In genomic region chr9:41103722-41104121, GRCm38 (mm10) we compare ENCODE assay signal across 20 mouse cellular contexts.
"Had no signal": no experiment of that assay in that cellular context is flagged by ENCODE, and none has a peak within 500 bp of the region (broad histone marks: within the 10 kb centered on the region; RNA-seq: fewer than 3 reads in every experiment).

No protein-coding gene starts in this region.

- H3K36me3 ChIP-seq: kidney, embryonic 15.5 days; limb, embryonic 12.5 days; limb, embryonic 15.5 days; midbrain, embryonic 12.5 days; midbrain, embryonic 15.5 days; neural tube, embryonic 13.5 days; stomach, embryonic 15.5 days had no signal

- ATAC-seq: liver, postnatal 0 days; lung, postnatal 0 days; midbrain, embryonic 15.5 days had no signal

- H3K4me3 ChIP-seq: kidney, embryonic 15.5 days; limb, embryonic 12.5 days; limb, embryonic 15.5 days; midbrain, embryonic 12.5 days; midbrain, embryonic 15.5 days; neural tube, embryonic 13.5 days; stomach, embryonic 15.5 days had no signal

- H3K9me3 ChIP-seq: kidney, embryonic 15.5 days; limb, embryonic 12.5 days; limb, embryonic 15.5 days; midbrain, embryonic 12.5 days; midbrain, embryonic 15.5 days; neural tube, embryonic 13.5 days; stomach, embryonic 15.5 days had no signal

- H3K9ac ChIP-seq: kidney, embryonic 15.5 days; limb, embryonic 12.5 days; limb, embryonic 15.5 days; liver, embryonic 14.5 days; liver, postnatal 0 days; lung, embryonic 14.5 days; midbrain, embryonic 12.5 days; midbrain, embryonic 15.5 days; neural tube, embryonic 13.5 days; stomach, embryonic 15.5 days had no signal

- DNase-seq: kidney, adult 8-10 months; kidney, postnatal 10 days; kidney, postnatal 36 days; left cerebral cortex, postnatal 4 days; liver, postnatal 0 days; lung, embryonic 14.5 days; retina, postnatal 1 day; right cerebral cortex, postnatal 25 days; spleen, adult 18-20 months; thymus, postnatal 36 days had no signal

- H3K27me3 ChIP-seq: kidney, embryonic 15.5 days; limb, embryonic 12.5 days; limb, embryonic 15.5 days; midbrain, embryonic 12.5 days; midbrain, embryonic 15.5 days; stomach, embryonic 15.5 days had no signal

- H3K4me2 ChIP-seq: kidney, embryonic 15.5 days; limb, embryonic 12.5 days; limb, embryonic 15.5 days; liver, embryonic 11.5 days; lung, embryonic 14.5 days; midbrain, embryonic 12.5 days; midbrain, embryonic 15.5 days; neural tube, embryonic 13.5 days; stomach, embryonic 15.5 days had no signal

- H3K27ac ChIP-seq: kidney, embryonic 15.5 days; limb, embryonic 12.5 days; limb, embryonic 15.5 days; liver, embryonic 14.5 days; midbrain, embryonic 12.5 days; midbrain, embryonic 15.5 days; neural tube, embryonic 13.5 days; stomach, embryonic 15.5 days had no signal

- H3K4me1 ChIP-seq: midbrain, embryonic 15.5 days had no signal
